Mouse (Mus musculus): Measurements from ENCODE around the gene Twf2. TPM values are rescaled to one million over a fixed set of nuclear protein-coding genes. Genes with fewer than 3 reads are reported as not detected.
A peak's percentile ranks its signal among the peaks of the same experiment; 100 is the strongest.
"Not testable (repeated sequence)": the region's sequence is repeated elsewhere in the genome, so short reads cannot be mapped to it uniquely, and the experiment has no call there.

Twf2 gene
- polyA plus RNA-seq, 1 experiment = 21.2 TPM

- peak; percentile 40; the same call in 1 of the 2 replicates for TF ChIP-seq POLR2A (IDR thresholded peaks at IDR 0.05; ENCODE audit: low read depth, low read length)
- TF ChIP-seq CTCF (IDR thresholded peaks at IDR 0.05; ENCODE audit: extremely low read depth, insufficient read length, insufficient replicate concordance, low read depth, low read length) = no peak
- 1% methylated on average over 24 of the region's 24 CpGs for WGBS
- no peaks in the 10 kb centered on the region for H3K27me3 ChIP-seq (ENCODE audit: control insufficient read depth, insufficient read depth, low read length)
- H3K36me3 ChIP-seq (ENCODE audit: control insufficient read depth, insufficient read depth, low read length) = no peaks in the 10 kb centered on the region
- H3K4me3 ChIP-seq (ENCODE audit: low read depth, low read length) = peak overlapping the region; percentile 75
- H3K4me1 ChIP-seq (ENCODE audit: control insufficient read depth, insufficient read depth, insufficient read length, low read length) = peaks cover 24% of the 10 kb centered on the region
- H3K27ac ChIP-seq (ENCODE audit: insufficient read depth, low read depth, low read length) = peak overlapping the region; percentile 99
These were observed 43.1 kb upstream of the Twf2 start for GRCm38 (mm10) chr9:106159784-106160301.

GRCm38 (mm10) chr9:106160426-106160825 is 42.5 kb upstream of the Twf2 start:
- peak overlapping the region; percentile 99 for H3K27ac ChIP-seq (ENCODE audit: insufficient read depth, low read depth, low read length)

GRCm38 (mm10) chr9:106166709-106167108 is 36.2 kb upstream of the Twf2 start:
- Histone ChIP-seq H3K27me3 (ENCODE audit: control insufficient read depth, insufficient read depth, low read length) (no peaks in the 10 kb centered on the region), H3K4me1 (ENCODE audit: control insufficient read depth, insufficient read depth, insufficient read length, low read length) (peaks cover 5% of the 10 kb centered on the region; the same call in 1 of the 2 replicates), H3K4me3 (ENCODE audit: low read depth, low read length) (no peak overlapping the region), H3K27ac (ENCODE audit: insufficient read depth, low read depth, low read length) (no peak overlapping the region), H3K36me3 (ENCODE audit: control insufficient read depth, insufficient read depth, low read length) (no peaks in the 10 kb centered on the region)
- no peak for TF ChIP-seq CTCF (IDR thresholded peaks at IDR 0.05; ENCODE audit: extremely low read depth, insufficient read length, insufficient replicate concordance, low read depth, low read length)
- no peak for TF ChIP-seq POLR2A (IDR thresholded peaks at IDR 0.05; ENCODE audit: low read depth, low read length)
- 17% methylated on average over 2 of the region's 2 CpGs for WGBS

More at GRCm38 (mm10) chr9:106160426-106160825, 42.5 kb upstream of the Twf2 start:
- Histone ChIP-seq H3K4me3 (ENCODE audit: low read depth, low read length) (peak overlapping the region; percentile 75; the same call in 1 of the 2 replicates), H3K36me3 (ENCODE audit: control insufficient read depth, insufficient read depth, low read length) (no peaks in the 10 kb centered on the region), H3K4me1 (ENCODE audit: control insufficient read depth, insufficient read depth, insufficient read length, low read length) (peaks cover 24% of the 10 kb centered on the region), H3K27me3 (ENCODE audit: control insufficient read depth, insufficient read depth, low read length) (no peaks in the 10 kb centered on the region)
- 23% methylated on average over 5 of the region's 5 CpGs for WGBS
- TF ChIP-seq POLR2A (IDR thresholded peaks at IDR 0.05; ENCODE audit: low read depth, low read length) = no peak
- no peak for TF ChIP-seq CTCF (IDR thresholded peaks at IDR 0.05; ENCODE audit: extremely low read depth, insufficient read length, insufficient replicate concordance, low read depth, low read length)

GRCm38 (mm10) chr9:106167241-106167640 is 35.7 kb upstream of the Twf2 start:
- 24% methylated on average over 3 of the region's 3 CpGs for WGBS
- no peak overlapping the region for H3K4me3 ChIP-seq (ENCODE audit: low read depth, low read length)
- H3K27ac ChIP-seq (ENCODE audit: insufficient read depth, low read depth, low read length) = no peak overlapping the region
- H3K36me3 ChIP-seq (ENCODE audit: control insufficient read depth, insufficient read depth, low read length) = no peaks in the 10 kb centered on the region
- H3K27me3 ChIP-seq (ENCODE audit: control insufficient read depth, insufficient read depth, low read length) = no peaks in the 10 kb centered on the region
- no peak for TF ChIP-seq POLR2A (IDR thresholded peaks at IDR 0.05; ENCODE audit: low read depth, low read length)
- peaks cover 5% of the 10 kb centered on the region; the same call in 1 of the 2 replicates for H3K4me1 ChIP-seq (ENCODE audit: control insufficient read depth, insufficient read depth, insufficient read length, low read length)

GRCm38 (mm10) chr9:106167703-106168102 is 35.2 kb upstream of the Twf2 start:
- no peaks in the 10 kb centered on the region for H3K36me3 ChIP-seq (ENCODE audit: control insufficient read depth, insufficient read depth, low read length)
- TF ChIP-seq POLR2A (IDR thresholded peaks at IDR 0.05; ENCODE audit: low read depth, low read length) (no peak), CTCF (IDR thresholded peaks at IDR 0.05; ENCODE audit: extremely low read depth, insufficient read length, insufficient replicate concordance, low read depth, low read length) (no peak)
- H3K27me3 ChIP-seq (ENCODE audit: control insufficient read depth, insufficient read depth, low read length) = no peaks in the 10 kb centered on the region
- H3K4me1 ChIP-seq (ENCODE audit: control insufficient read depth, insufficient read depth, insufficient read length, low read length) = peaks cover 5% of the 10 kb centered on the region; the same call in 1 of the 2 replicates
- 20% methylated on average over 1 of the region's 1 CpGs for WGBS
- H3K27ac ChIP-seq (ENCODE audit: insufficient read depth, low read depth, low read length) = no peak overlapping the region
- H3K4me3 ChIP-seq (ENCODE audit: low read depth, low read length) = no peak overlapping the region

GRCm38 (mm10) chr9:106169006-106169405 is 33.9 kb upstream of the Twf2 start:
- not testable (repeated sequence) for H3K4me1 ChIP-seq (ENCODE audit: control insufficient read depth, insufficient read depth, insufficient read length, low read length); H3K27ac ChIP-seq (ENCODE audit: insufficient read depth, low read depth, low read length); H3K4me3 ChIP-seq (ENCODE audit: low read depth, low read length); H3K27me3 ChIP-seq (ENCODE audit: control insufficient read depth, insufficient read depth, low read length); H3K36me3 ChIP-seq (ENCODE audit: control insufficient read depth, insufficient read depth, low read length)
- 27% methylated on average over 1 of the region's 1 CpGs for WGBS

- H3K4me1 ChIP-seq (ENCODE audit: control insufficient read depth, insufficient read depth, insufficient read length, low read length) = peaks cover 9% of the 10 kb centered on the region
- TF ChIP-seq CTCF (IDR thresholded peaks at IDR 0.05; ENCODE audit: extremely low read depth, insufficient read length, insufficient replicate concordance, low read depth, low read length) = no peak
- TF ChIP-seq POLR2A (IDR thresholded peaks at IDR 0.05; ENCODE audit: low read depth, low read length) = no peak
- H3K27ac ChIP-seq (ENCODE audit: insufficient read depth, low read depth, low read length) = peak overlapping the region; percentile 70; the same call in 1 of the 2 replicates
- H3K27me3 ChIP-seq (ENCODE audit: control insufficient read depth, insufficient read depth, low read length) = no peaks in the 10 kb centered on the region
- no peak overlapping the region for H3K4me3 ChIP-seq (ENCODE audit: low read depth, low read length)
- H3K36me3 ChIP-seq (ENCODE audit: control insufficient read depth, insufficient read depth, low read length) = no peaks in the 10 kb centered on the region
- WGBS = 17% methylated on average over 6 of the region's 6 CpGs
These were observed 33.0 kb upstream of the Twf2 start for GRCm38 (mm10) chr9:106169917-106170316.

Data from small intestine, adult 2 months (tissue).